ENCODE assay signal across 8 mouse cellular contexts in genomic region chr4:140699441-140700127, GRCm38 (mm10). TPM values are rescaled to one million over a fixed set of nuclear protein-coding genes. Genes with fewer than 3 reads are reported as not detected.
A peak's percentile ranks its signal among the peaks of the same experiment; 100 is the strongest.
DNase-seq lines count a peak whose midpoint lies in the region; ATAC-seq and TF ChIP-seq lines count a peak whose summit lies in the region.

No protein-coding gene starts in this region.

- H3K4me2 ChIP-seq in forebrain, embryonic 14.5 days (ENCODE audit: low read length) = peak overlapping the region; percentile 60
- H3K4me2 ChIP-seq in lung, embryonic 14.5 days = peak overlapping the region; percentile 92
- peak overlapping the region; percentile 92 for H3K4me2 ChIP-seq in neural tube, embryonic 15.5 days

- intact Hi-C loops in heart, postnatal 25 days (cut with DNase I) = loop anchor here (2.0 kb wide), 1 partner anchor 19 kb away; no protein-coding TSS in a partner anchor

- no peak for TF ChIP-seq CTCF in lung, embryonic 14.5 days (IDR thresholded peaks at IDR 0.05; ENCODE audit: low read depth)

- H3K9ac ChIP-seq in forebrain, embryonic 14.5 days (ENCODE audit: low read length) = peak overlapping the region; percentile 46; the same call in 1 of the 2 replicates
- peak overlapping the region; percentile 94 for H3K9ac ChIP-seq in lung, embryonic 14.5 days
- peak overlapping the region; percentile 36 for H3K9ac ChIP-seq in neural tube, embryonic 15.5 days (replicated peaks)

- H3K27ac ChIP-seq in forebrain, embryonic 14.5 days (ENCODE audit: low read depth, low read length) = no peak overlapping the region
- no peak overlapping the region for H3K27ac ChIP-seq in lung, embryonic 14.5 days (ENCODE audit: low read depth)
- H3K27ac ChIP-seq in neural tube, embryonic 15.5 days (replicated peaks) = no peak overlapping the region

- WGBS in forebrain, embryonic 14.5 days = 4% methylated on average over 29 of the region's 29 CpGs
- 3% methylated on average over 29 of the region's 29 CpGs for WGBS in lung, embryonic 14.5 days
- 6% methylated on average over 29 of the region's 29 CpGs for WGBS in neural tube, embryonic 15.5 days

- peak overlapping the region; percentile 24 for H3K4me3 ChIP-seq in forebrain, embryonic 14.5 days (ENCODE audit: low read depth, low read length)
- peak overlapping the region; percentile 92 for H3K4me3 ChIP-seq in lung, embryonic 14.5 days (ENCODE audit: low read depth, low read length)
- H3K4me3 ChIP-seq in neural tube, embryonic 15.5 days (replicated peaks) = peak overlapping the region; percentile 86

- peaks cover 17% of the 10 kb centered on the region for H3K4me1 ChIP-seq in forebrain, embryonic 14.5 days (ENCODE audit: control insufficient read depth, insufficient read depth, low read length)
- H3K4me1 ChIP-seq in lung, embryonic 14.5 days (ENCODE audit: insufficient read depth) = 0 out of 2 replicates have a peak, but pooled peaks cover 11% of the 10 kb centered on the region
- H3K4me1 ChIP-seq in neural tube, embryonic 15.5 days = peaks cover 39% of the 10 kb centered on the region

- H3K27me3 ChIP-seq in forebrain, embryonic 14.5 days (replicated peaks; ENCODE audit: control insufficient read depth, insufficient read depth, low read length) = peaks cover 11% of the 10 kb centered on the region
- 0 out of 2 replicates have a peak, but pooled peaks cover 5% of the 10 kb centered on the region for H3K27me3 ChIP-seq in lung, embryonic 14.5 days (ENCODE audit: insufficient read depth, low read length)
- peaks cover 14% of the 10 kb centered on the region for H3K27me3 ChIP-seq in neural tube, embryonic 15.5 days (replicated peaks)

- no peak for ATAC-seq in forebrain, embryonic 14.5 days
- ATAC-seq in lung, embryonic 14.5 days (ENCODE audit: insufficient read depth) = no peak
- no peak for ATAC-seq in neural tube, embryonic 15.5 days (ENCODE audit: low FRiP score)

- DNase-seq in MEL-GATA-1-ER (ENCODE audit: extremely low read depth, low read depth) = peak; percentile 95
- DNase-seq in c-Kit-positive CD71-positive TER-119-positive erythroid progenitor cells, embryonic 14.5 days (ENCODE audit: low spot score) = peak; percentile 86
- peak; percentile 66 for DNase-seq in forebrain, embryonic 14.5 days (ENCODE audit: low spot score)
- DNase-seq in heart, postnatal 25 days (ENCODE audit: low spot score) = peak; percentile 70
- DNase-seq in layer of hippocampus, adult 18-20 months (ENCODE audit: low spot score in 2 of 2) = peak; percentile 75 to 87
- DNase-seq in lung, embryonic 14.5 days = peak; percentile 76
- peak; percentile 64 for DNase-seq in thymus, postnatal 25 days

- no peaks in the 10 kb centered on the region for H3K9me3 ChIP-seq in forebrain, embryonic 14.5 days (replicated peaks; ENCODE audit: control insufficient read depth, low read length)
- H3K9me3 ChIP-seq in lung, embryonic 14.5 days (ENCODE audit: low read depth, low read length) = no peaks in the 10 kb centered on the region
- no peaks in the 10 kb centered on the region for H3K9me3 ChIP-seq in neural tube, embryonic 15.5 days (replicated peaks)

- peaks cover 9% of the 10 kb centered on the region for H3K36me3 ChIP-seq in forebrain, embryonic 14.5 days (ENCODE audit: control insufficient read depth, insufficient read depth, low read length)
- peaks cover 1% of the 10 kb centered on the region; the same call in 1 of the 2 replicates for H3K36me3 ChIP-seq in lung, embryonic 14.5 days (ENCODE audit: insufficient read depth)
- no peaks in the 10 kb centered on the region for H3K36me3 ChIP-seq in neural tube, embryonic 15.5 days

RNA-seq across cellular contexts. Expression of gene Rcc2, which starts 0.8 kb away (rescaled TPM):
- 23.1 and 32.8 TPM in 2 replicates for polyA plus RNA-seq in forebrain, embryonic 14.5 days (2014; fragmentation: Nextera tagmentation; extraction: Ambion mirVana)
- total RNA-seq in heart, postnatal 25 days (2021) = 10 to 100 TPM; 15.0 to 15.3 TPM
- total RNA-seq in layer of hippocampus, adult 18-20 months (2021) = 10 to 100 TPM; 94.5 to 95.9 TPM
- polyA plus RNA-seq in lung, embryonic 14.5 days (2014; fragmentation: Nextera tagmentation; extraction: Ambion mirVana) = 54.9 and 62.8 TPM in 2 replicates
- 16.7 and 16.8 TPM in 2 replicates for polyA plus RNA-seq in neural tube, embryonic 15.5 days (2015; fragmentation: Nextera tagmentation; extraction: Ambion mirVana)

RNA-seq across cellular contexts. Expression of gene Arhgef10l, which starts 33.8 kb away (rescaled TPM):
- 15.0 and 17.7 TPM in 2 replicates for polyA plus RNA-seq in forebrain, embryonic 14.5 days (2014; fragmentation: Nextera tagmentation; extraction: Ambion mirVana)
- total RNA-seq in heart, postnatal 25 days (2021) = 10 to 100 TPM; 62.4 to 63.9 TPM
- total RNA-seq in layer of hippocampus, adult 18-20 months (2021) = 10 to 100 TPM; 37.0 to 45.2 TPM
- 13.5 and 16.1 TPM in 2 replicates for polyA plus RNA-seq in lung, embryonic 14.5 days (2014; fragmentation: Nextera tagmentation; extraction: Ambion mirVana)
- polyA plus RNA-seq in neural tube, embryonic 15.5 days (2015; fragmentation: Nextera tagmentation; extraction: Ambion mirVana) = 23.6 and 26.4 TPM in 2 replicates

RNA-seq across cellular contexts. Expression of gene Padi6, which starts 42.9 kb away (rescaled TPM):
- polyA plus RNA-seq in forebrain, embryonic 14.5 days (2014; fragmentation: Nextera tagmentation; extraction: Ambion mirVana) = not detected in 2 replicates
- not detected for total RNA-seq in heart, postnatal 25 days (2021)
- total RNA-seq in layer of hippocampus, adult 18-20 months (2021) = under 1 TPM in 1 of 2 experiments, not detected in 1; 0.12 TPM
- not detected in 2 replicates for polyA plus RNA-seq in lung, embryonic 14.5 days (2014; fragmentation: Nextera tagmentation; extraction: Ambion mirVana)
- 0.65 TPM in 1 of 2 replicates, not detected in the other for polyA plus RNA-seq in neural tube, embryonic 15.5 days (2015; fragmentation: Nextera tagmentation; extraction: Ambion mirVana)

Comparison
In these comparisons a context has a peak if more than half of its experiments do, and no peak if none do; other contexts are left out.
1. H3K4me3 ChIP-seq: peak in every context shown above with its lines; median percentile 92 in lung, embryonic 14.5 days; 86 in neural tube, embryonic 15.5 days; 24 in forebrain, embryonic 14.5 days.
2. H3K9ac ChIP-seq: peak in every context shown above with its lines; median percentile 94 in lung, embryonic 14.5 days; 46 in forebrain, embryonic 14.5 days; 36 in neural tube, embryonic 15.5 days.